Mouse (Mus musculus) heart, adult 2 months (tissue): Measurements from ENCODE around the gene Cyp27b1. TPM values are rescaled to one million over a fixed set of nuclear protein-coding genes. Genes with fewer than 3 reads are reported as not detected.

Source experiments
- DNase-seq, 2 experiments: peaks; one replicate each; pipeline ENCODE4 v3.0.0; 2021
- H3K27ac ChIP-seq: fragments of 200-600 bp; 2 replicates; pipeline ENCODE4 v1.8.1; 2022
- H3K27me3 ChIP-seq: fragments of 200-500 bp; 2 replicates; pipeline ENCODE4 v1.6.1; 2012; ENCODE audit warnings: mild to moderate bottlenecking, low read length, inconsistent platforms, mixed read lengths; ENCODE audit not compliant: control insufficient read depth, insufficient read depth
- H3K36me3 ChIP-seq: fragments of 200-500 bp; 2 replicates; pipeline ENCODE4 v1.6.1; 2012; ENCODE audit warnings: low read length, inconsistent platforms; ENCODE audit not compliant: control insufficient read depth, insufficient read depth
- H3K4me1 ChIP-seq: fragments of 200-500 bp; 2 replicates; pipeline ENCODE4 v1.6.1; 2011; ENCODE audit warnings: low read length; ENCODE audit not compliant: control insufficient read depth, insufficient read depth
- H3K4me3 ChIP-seq: fragments of 200-600 bp; 2 replicates; pipeline ENCODE4 v1.8.1; 2022
- H3K79me2 ChIP-seq: fragments of 200-500 bp; replicated peaks from 2 replicates; pipeline ENCODE4 v1.6.1; 2012; ENCODE audit warnings: mild to moderate bottlenecking, inconsistent platforms, low read length, moderate library complexity, mixed read lengths; ENCODE audit not compliant: control insufficient read depth, insufficient read depth
- H3K9ac ChIP-seq: fragments of 200-500 bp; 2 replicates; pipeline ENCODE4 v1.6.1; 2012; ENCODE audit warnings: low read depth, mild to moderate bottlenecking, control low read depth, inconsistent platforms, low read length, mixed read lengths
- CTCF ChIP-seq: fragments of 200-600 bp; IDR thresholded peaks from 2 replicates; pipeline ENCODE4 v1.8.1; 2022; ENCODE audit warnings: antibody characterized with exemption, mild to moderate bottlenecking, moderate library complexity
- EP300 ChIP-seq: fragments of 200-500 bp; IDR thresholded peaks from 2 replicates; pipeline ENCODE4 v1.6.1; 2011; ENCODE audit warnings: low read depth, low read length, control low read depth; ENCODE audit not compliant: insufficient read depth
- POLR2A ChIP-seq: fragments of 200-500 bp; IDR thresholded peaks from 2 replicates; pipeline ENCODE4 v1.6.1; 2011; ENCODE audit warnings: mild to moderate bottlenecking, low read depth, low read length, control low read depth; ENCODE audit not compliant: insufficient read depth
- WGBS: fragments of 180-500 bp; shearing (Covaris S2); methylation state at CpG from one replicate; pipeline ENCODE4 v1.1.7; 2018; 5-methylcytosine and 5-hydroxymethylcytosine counted together
- intact Hi-C: fragments of 180-260 bp; cut with DNase I; formaldehyde crosslinking; loops from one replicate; pipeline ENCODE4 v1.15.1; 2025
- microRNA-seq, 2 experiments: library from miRNA; unstranded; fragments of <30 nt; microRNA quantifications; one replicate each; pipeline ENCODE4 v1.2.0; 2021
- polyA plus RNA-seq: library from polyadenylated mRNA; depleted of rRNA; stranded (reverse); fragments of >200 nt; gene quantifications from 2 replicates; pipeline ENCODE4 v1.2.3, GENCODE M21; 2012; rRNA removed
- total RNA-seq, 2 experiments: library from RNA; stranded (reverse); gene quantifications; 2 replicates each; pipeline ENCODE4 v1.2.3; 2021

Cyp27b1 gene
- total and polyA plus RNA-seq, 3 experiments: 0.10 to 0.12 TPM; not detected in 1

GRCm38 (mm10) chr10:127094382-127094802 is 46.3 kb downstream of the Cyp27b1 start:
- WGBS: 17% methylated on average over 6 of the region's 7 CpGs
- no peaks in the 10 kb centered on the region for H3K79me2 ChIP-seq
- TF ChIP-seq CTCF: no peak
- no peak overlapping the region for H3K27ac ChIP-seq
- no peaks in the 10 kb centered on the region for H3K4me1 ChIP-seq
- no peaks in the 10 kb centered on the region for H3K36me3 ChIP-seq
- H3K27me3 ChIP-seq: peaks cover 14% of the 10 kb centered on the region
- intact Hi-C loops: no loop called here
- no peak for DNase-seq
- no peak overlapping the region for H3K4me3 ChIP-seq
- H3K9ac ChIP-seq: no peak overlapping the region

DNA sequence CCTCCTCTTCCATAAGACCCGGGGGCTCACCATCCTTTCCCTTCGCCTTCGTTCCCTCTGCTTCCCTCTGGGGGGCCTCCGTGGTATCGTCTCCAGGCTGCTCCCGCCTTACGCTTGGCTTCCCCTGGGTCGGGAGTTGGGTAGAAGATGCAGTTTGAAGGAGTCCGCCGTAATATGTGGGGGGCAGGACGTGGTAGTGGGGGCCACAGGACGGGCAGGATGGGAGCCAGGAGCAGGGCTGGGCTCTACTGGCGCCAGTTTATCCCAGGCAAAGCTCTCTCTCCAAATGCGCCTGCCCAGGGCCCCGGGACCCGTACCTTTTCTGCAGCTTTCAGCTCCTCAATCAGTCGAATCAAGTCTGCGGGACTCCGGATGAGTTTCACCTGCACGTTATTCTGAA is 50.5 kb downstream of the Cyp27b1 start:
- no peaks in the 10 kb centered on the region for H3K79me2 ChIP-seq

GRCm38 (mm10) chr10:127099191-127099590 is 51.1 kb downstream of the Cyp27b1 start:
- TF ChIP-seq CTCF: no peak
- TF ChIP-seq POLR2A: no peak
- no peak for TF ChIP-seq EP300
- Histone ChIP-seq H3K4me1 (no peaks in the 10 kb centered on the region), H3K27ac (no peak overlapping the region), H3K79me2 (no peaks in the 10 kb centered on the region), H3K9ac (no peak overlapping the region), H3K36me3 (no peaks in the 10 kb centered on the region), H3K4me3 (no peak overlapping the region), H3K27me3 (no peaks in the 10 kb centered on the region)
- no peak for DNase-seq
- WGBS: 89% methylated on average over 10 of the region's 10 CpGs
- intact Hi-C loops: no loop called here

More for the DNA sequence above, 50.5 kb downstream of the Cyp27b1 start:
- no peak for TF ChIP-seq EP300
- no peak for TF ChIP-seq POLR2A
- TF ChIP-seq CTCF: no peak
- H3K9ac ChIP-seq: no peak overlapping the region
- no peak for DNase-seq
- no peak overlapping the region for H3K4me3 ChIP-seq
- intact Hi-C loops: no loop called here
- no peaks in the 10 kb centered on the region for H3K36me3 ChIP-seq
- 85% methylated on average over 20 of the region's 20 CpGs for WGBS
- no peaks in the 10 kb centered on the region for H3K4me1 ChIP-seq
- no peaks in the 10 kb centered on the region for H3K27me3 ChIP-seq
- H3K27ac ChIP-seq: no peak overlapping the region

DNA sequence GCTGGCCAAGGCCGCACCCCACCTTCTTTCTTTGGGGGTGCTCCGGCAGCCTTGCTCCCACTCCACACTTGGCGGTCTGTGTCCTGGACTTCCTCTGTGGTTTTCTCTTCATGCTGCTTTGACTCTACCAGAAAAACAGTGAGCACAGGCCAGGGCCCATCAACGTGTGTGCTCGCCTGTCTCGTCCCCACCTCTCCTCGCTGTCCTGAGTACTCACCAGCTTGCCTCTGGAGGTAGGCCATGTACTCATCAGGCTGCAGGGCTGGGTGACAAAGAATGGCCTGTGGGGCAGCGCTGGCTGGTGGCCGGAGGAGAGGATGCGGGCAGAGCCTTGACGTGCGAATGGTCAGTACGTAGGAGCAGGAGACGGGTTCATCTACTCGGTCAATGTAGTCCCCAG is 51.8 kb downstream of the Cyp27b1 start:
- Histone ChIP-seq H3K27me3 (no peaks in the 10 kb centered on the region), H3K4me3 (no peak overlapping the region), H3K9ac (no peak overlapping the region), H3K27ac (no peak overlapping the region), H3K4me1 (no peaks in the 10 kb centered on the region), H3K79me2 (no peaks in the 10 kb centered on the region), H3K36me3 (no peaks in the 10 kb centered on the region)
- intact Hi-C loops: no loop called here
- no peak for DNase-seq
- TF ChIP-seq POLR2A (no peak), CTCF (no peak), EP300 (no peak)
- 94% methylated on average over 15 of the region's 15 CpGs for WGBS

DNA sequence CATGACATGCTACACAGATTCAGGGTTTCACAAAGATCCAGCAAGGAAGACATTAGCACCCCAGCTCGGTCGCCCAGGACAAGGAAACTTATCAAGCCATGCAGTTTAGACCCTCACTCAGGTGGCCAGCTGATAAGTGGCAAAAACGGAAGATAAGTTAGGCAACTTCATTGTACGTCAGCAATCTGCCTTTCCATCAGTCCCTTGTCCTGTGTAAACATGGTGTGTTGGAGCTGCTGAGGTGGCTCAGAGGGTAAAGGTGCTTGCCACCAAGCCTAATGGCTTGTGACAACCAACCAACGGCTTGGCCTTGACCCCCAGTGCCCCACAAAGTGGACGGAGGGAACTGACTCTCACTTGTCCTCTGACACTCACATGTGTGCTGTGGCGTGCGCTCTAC is 52.4 kb downstream of the Cyp27b1 start:
- no peak overlapping the region for H3K4me3 ChIP-seq
- no peaks in the 10 kb centered on the region for H3K27me3 ChIP-seq
- no peaks in the 10 kb centered on the region for H3K4me1 ChIP-seq
- no peak for DNase-seq
- no peaks in the 10 kb centered on the region for H3K79me2 ChIP-seq
- no peak overlapping the region for H3K27ac ChIP-seq
- intact Hi-C loops: no loop called here
- H3K9ac ChIP-seq: no peak overlapping the region
- no peaks in the 10 kb centered on the region for H3K36me3 ChIP-seq
- 81% methylated on average over 8 of the region's 8 CpGs for WGBS
- TF ChIP-seq EP300: no peak
- no peak for TF ChIP-seq POLR2A
- no peak for TF ChIP-seq CTCF

DNA sequence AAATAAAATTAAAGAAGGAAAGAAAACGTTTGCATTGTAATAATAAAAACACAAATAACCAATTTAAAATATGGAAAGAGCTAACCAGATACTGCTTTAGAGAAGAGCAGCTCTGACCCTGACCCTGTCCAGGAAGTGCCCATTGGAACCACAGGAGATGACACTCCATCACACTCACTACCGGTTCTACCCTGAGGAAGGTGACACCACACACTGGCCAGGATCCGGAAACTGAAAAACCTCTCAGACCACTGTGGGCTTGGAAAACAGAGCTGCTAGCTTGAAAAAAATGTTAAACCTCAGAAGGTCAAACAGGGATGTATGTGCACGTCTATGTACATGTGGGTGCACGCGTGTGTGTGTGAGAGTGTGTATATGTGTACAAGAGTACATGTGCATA is 53.1 kb downstream of the Cyp27b1 start:
- H3K27me3 ChIP-seq: no peaks in the 10 kb centered on the region
- H3K79me2 ChIP-seq: no peaks in the 10 kb centered on the region
- H3K4me3 ChIP-seq: no peak overlapping the region
- TF ChIP-seq CTCF: no peak
- TF ChIP-seq POLR2A: no peak
- no peak for TF ChIP-seq EP300
- intact Hi-C loops: no loop called here
- H3K27ac ChIP-seq: no peak overlapping the region
- H3K4me1 ChIP-seq: no peaks in the 10 kb centered on the region
- no peak for DNase-seq
- no peak overlapping the region for H3K9ac ChIP-seq
- WGBS: 75% methylated on average over 6 of the region's 6 CpGs
- H3K36me3 ChIP-seq: no peaks in the 10 kb centered on the region

Small RNA genes lying within 50 kb of the gene (microRNA-seq; reads per million reads assigned to microRNA genes)
- 0 reads per million in 2 experiments for gene Mir546

Other genes starting within 250 kb of the Cyp27b1 start
- 1 to 10 TPM; 4.9 to 5.5 TPM for gene Atp23, start 146.9 kb upstream of the Cyp27b1 start, total RNA-seq
- gene Atp23, start 146.9 kb upstream of the Cyp27b1 start, polyA plus RNA-seq: 5.3 and 5.5 TPM in 2 replicates
- 100 to 1,000 TPM in 1 of 2 experiments, 10 to 100 TPM in 1; 82.2 to 108 TPM for gene Ctdsp2, start 69.5 kb upstream of the Cyp27b1 start, total RNA-seq
- gene Ctdsp2, start 69.5 kb upstream of the Cyp27b1 start, polyA plus RNA-seq: 85.6 and 114 TPM in 2 replicates
- under 1 TPM; 0.34 to 0.48 TPM for gene Avil, start 47.5 kb upstream of the Cyp27b1 start, total RNA-seq
- 0.26 and 0.29 TPM in 2 replicates for gene Avil, start 47.5 kb upstream of the Cyp27b1 start, polyA plus RNA-seq
- 10 to 100 TPM; 50.8 to 58.7 TPM for gene Tsfm, start 17.4 kb upstream of the Cyp27b1 start, total RNA-seq
- gene Tsfm, start 17.4 kb upstream of the Cyp27b1 start, polyA plus RNA-seq: 40.0 and 42.4 TPM in 2 replicates
- 1 to 10 TPM; 6.3 to 7.0 TPM for gene Mettl1, start 6.8 kb upstream of the Cyp27b1 start, total RNA-seq
- 12.3 and 16.0 TPM in 2 replicates for gene Mettl1, start 6.8 kb upstream of the Cyp27b1 start, polyA plus RNA-seq
- not detected for gene Eef1akmt3, start 6.7 kb upstream of the Cyp27b1 start, total RNA-seq
- gene Eef1akmt3, start 6.7 kb upstream of the Cyp27b1 start, polyA plus RNA-seq: 0.06 TPM in 2 replicates
- 1 to 10 TPM; 2.8 to 3.1 TPM for gene March9, start 11.9 kb downstream of the Cyp27b1 start, total RNA-seq
- 2.5 and 2.7 TPM in 2 replicates for gene March9, start 11.9 kb downstream of the Cyp27b1 start, polyA plus RNA-seq
- gene Cdk4, start 15.3 kb downstream of the Cyp27b1 start, total RNA-seq: 10 to 100 TPM; 77.8 to 83.0 TPM
- 110 and 139 TPM in 2 replicates for gene Cdk4, start 15.3 kb downstream of the Cyp27b1 start, polyA plus RNA-seq
- gene Tspan31, start 22.0 kb downstream of the Cyp27b1 start, total RNA-seq: 10 to 100 TPM; 39.3 to 51.0 TPM
- 67.6 and 130 TPM in 2 replicates for gene Tspan31, start 22.0 kb downstream of the Cyp27b1 start, polyA plus RNA-seq
- 1 to 10 TPM; 5.0 to 5.5 TPM for gene Agap2, start 27.0 kb downstream of the Cyp27b1 start, total RNA-seq
- gene Agap2, start 27.0 kb downstream of the Cyp27b1 start, polyA plus RNA-seq: 2.9 and 4.8 TPM in 2 replicates
- 10 to 100 TPM; 24.4 to 25.1 TPM for gene Os9, start 72.9 kb downstream of the Cyp27b1 start, total RNA-seq
- 25.6 and 26.4 TPM in 2 replicates for gene Os9, start 72.9 kb downstream of the Cyp27b1 start, polyA plus RNA-seq
- 1 to 10 TPM; 1.8 to 2.0 TPM for gene B4galnt1, start 117.0 kb downstream of the Cyp27b1 start, total RNA-seq
- gene B4galnt1, start 117.0 kb downstream of the Cyp27b1 start, polyA plus RNA-seq: 4.0 and 9.5 TPM in 2 replicates
- gene Slc26a10, start 132.4 kb downstream of the Cyp27b1 start, total RNA-seq: 10 to 100 TPM; 13.2 to 14.7 TPM
- 40.5 and 68.0 TPM in 2 replicates for gene Slc26a10, start 132.4 kb downstream of the Cyp27b1 start, polyA plus RNA-seq
- gene Arhgef25, start 141.8 kb downstream of the Cyp27b1 start, total RNA-seq: 10 to 100 TPM in 1 of 2 experiments, 1 to 10 TPM in 1; 9.8 to 10.1 TPM
- 17.4 and 18.2 TPM in 2 replicates for gene Arhgef25, start 141.8 kb downstream of the Cyp27b1 start, polyA plus RNA-seq
- gene Dtx3, start 147.5 kb downstream of the Cyp27b1 start, total RNA-seq: 10 to 100 TPM; 23.7 to 24.2 TPM
- gene Dtx3, start 147.5 kb downstream of the Cyp27b1 start, polyA plus RNA-seq: 92.6 and 102 TPM in 2 replicates
- 10 to 100 TPM; 25.7 to 28.8 TPM for gene Pip4k2c, start 163.3 kb downstream of the Cyp27b1 start, total RNA-seq
- gene Pip4k2c, start 163.3 kb downstream of the Cyp27b1 start, polyA plus RNA-seq: 29.0 and 42.3 TPM in 2 replicates
- under 1 TPM; 0.34 to 0.45 TPM for gene Kif5a, start 215.1 kb downstream of the Cyp27b1 start, total RNA-seq
- 1.3 and 2.2 TPM in 2 replicates for gene Kif5a, start 215.1 kb downstream of the Cyp27b1 start, polyA plus RNA-seq
- 100 to 1,000 TPM; 123 to 135 TPM for gene Dctn2, start 218.1 kb downstream of the Cyp27b1 start, total RNA-seq
- gene Dctn2, start 218.1 kb downstream of the Cyp27b1 start, polyA plus RNA-seq: 139 and 167 TPM in 2 replicates
- 10 to 100 TPM; 19.2 to 20.4 TPM for gene Mbd6, start 240.8 kb downstream of the Cyp27b1 start, total RNA-seq
- gene Mbd6, start 240.8 kb downstream of the Cyp27b1 start, polyA plus RNA-seq: 15.8 and 22.3 TPM in 2 replicates